Mouse (Mus musculus) large intestine, adult 2 months (tissue): ENCODE measurements around the gene Lims1. TPM values are rescaled to one million over a fixed set of nuclear protein-coding genes. Genes with fewer than 3 reads are reported as not detected.

Experiments
- DNase-seq: peaks from one replicate; pipeline ENCODE4 v3.0.0-alpha.2; 2012; ENCODE audit warnings: low read depth, low spot score
- WGBS: fragments of 180-500 bp; shearing (Covaris S2); methylation state at CpG from one replicate; pipeline ENCODE4 v1.1.7; 2018; 5-methylcytosine and 5-hydroxymethylcytosine counted together
- polyA plus RNA-seq: library from polyadenylated mRNA; depleted of rRNA; stranded (reverse); fragments of >200 nt; gene quantifications from 2 replicates; pipeline ENCODE4 v1.2.3, GENCODE M21; 2012

The Lims1 gene
- polyA plus RNA-seq, 1 experiment, result 8.1 TPM

DNA sequence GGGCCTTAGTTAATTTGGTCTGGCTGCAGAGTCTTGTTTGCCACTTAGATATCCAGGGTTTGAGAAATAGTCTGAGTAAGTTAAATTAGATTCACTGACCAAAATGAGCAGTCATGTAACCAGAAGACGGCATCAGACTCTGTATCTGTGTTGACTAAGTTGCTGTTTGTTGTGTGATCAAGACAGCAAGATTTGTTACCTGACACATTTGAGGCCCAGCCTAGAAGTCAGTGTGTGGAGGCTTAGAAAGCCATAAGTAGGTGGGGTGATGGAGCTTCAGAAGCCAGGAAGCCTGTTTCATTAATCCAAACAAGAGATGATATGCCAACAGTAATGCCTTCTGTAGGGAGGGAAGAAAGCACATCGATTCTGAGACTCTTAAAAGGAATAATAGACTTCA is 18.9 kb downstream of the Lims1 start:
- no peak for DNase-seq
- WGBS, result 54% methylated on average over 2 of the region's 2 CpGs

DNA sequence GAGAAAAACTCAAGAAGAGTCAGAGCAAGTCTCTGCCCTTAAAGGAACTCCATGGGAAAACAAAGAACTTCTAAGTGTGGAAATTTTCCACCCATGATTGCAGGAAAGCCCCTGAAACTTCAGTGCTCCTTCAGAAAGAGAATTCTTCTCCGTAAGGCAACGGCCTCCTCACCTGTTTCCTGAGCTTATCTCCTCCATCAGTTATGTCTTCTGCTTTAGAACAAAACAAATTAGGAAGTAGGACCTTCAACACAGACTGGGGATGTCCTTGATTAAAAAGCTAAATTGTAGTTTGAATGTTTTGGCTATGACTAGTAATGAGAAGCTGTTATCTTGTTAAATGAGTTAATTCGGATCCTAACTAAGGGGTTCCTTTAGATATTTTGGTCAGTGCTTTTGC is 20.3 kb downstream of the Lims1 start:
- DNase-seq, result no peak
- 89% methylated on average over 3 of the region's 3 CpGs for WGBS

DNA sequence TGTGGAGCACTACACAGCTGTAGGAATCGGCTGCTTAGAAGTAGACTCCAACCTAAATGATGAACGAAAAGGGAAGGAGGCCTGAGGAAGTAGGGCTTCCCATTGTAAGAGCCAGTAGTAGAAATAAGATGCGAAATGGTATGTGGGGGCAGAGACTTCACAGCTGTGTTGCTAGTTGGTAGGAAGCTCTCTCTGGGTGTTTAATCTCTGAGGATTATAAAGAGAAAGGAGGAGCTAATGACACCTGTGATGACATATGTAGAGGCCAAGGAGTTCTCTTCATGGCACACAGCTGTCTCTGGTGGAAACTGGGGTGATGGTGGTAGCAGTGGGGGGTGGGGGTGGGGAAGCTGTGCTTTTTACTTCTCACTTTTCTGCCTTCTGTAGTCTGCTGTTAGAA is 27.3 kb downstream of the Lims1 start:
- WGBS, result 76% methylated on average over 3 of the region's 3 CpGs
- no peak for DNase-seq

DNA sequence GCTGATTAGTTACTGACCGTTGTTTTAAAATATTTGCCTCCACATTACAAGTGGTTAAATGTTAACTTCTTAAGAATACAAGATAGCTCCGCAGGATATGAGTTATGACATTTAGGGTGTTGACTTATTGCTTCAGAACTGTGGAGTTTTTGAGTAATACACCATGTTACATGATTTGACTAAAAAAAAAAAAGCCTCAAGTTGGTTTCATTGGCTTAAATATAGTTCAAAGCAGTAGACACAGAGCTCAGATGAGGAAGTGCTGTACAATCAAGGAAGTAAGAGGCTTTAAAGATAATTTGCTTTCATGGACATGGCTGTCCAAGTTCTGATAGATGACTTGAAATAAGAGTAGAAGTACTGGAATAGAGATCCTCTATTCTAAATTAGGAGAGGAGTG is 28.4 kb downstream of the Lims1 start:
- DNase-seq, result no peak

DNA sequence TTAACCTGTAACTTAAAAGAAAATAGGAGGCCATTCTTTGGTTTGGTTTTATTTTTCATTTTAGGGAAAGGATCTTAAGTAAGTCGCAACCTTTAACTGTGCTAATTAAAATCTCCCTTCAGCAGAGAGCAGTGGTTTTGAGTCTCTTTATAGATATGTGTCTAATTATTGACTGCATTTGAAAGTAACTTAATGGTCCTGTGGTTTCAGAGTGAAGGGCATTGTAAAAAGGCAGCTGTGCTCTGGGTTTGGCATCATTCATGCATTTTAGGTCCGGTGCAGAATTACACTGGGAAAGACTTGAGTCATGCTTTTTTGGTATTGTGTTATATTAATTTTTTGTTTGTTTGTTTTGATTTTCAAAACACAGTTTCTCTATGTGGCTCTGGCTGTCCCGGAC is 29.1 kb downstream of the Lims1 start:
- 20% methylated on average over 3 of the region's 3 CpGs for WGBS
- DNase-seq, result no peak

More for the DNA sequence above, 28.4 kb downstream of the Lims1 start:
- 21% methylated on average over 2 of the region's 2 CpGs for WGBS

DNA sequence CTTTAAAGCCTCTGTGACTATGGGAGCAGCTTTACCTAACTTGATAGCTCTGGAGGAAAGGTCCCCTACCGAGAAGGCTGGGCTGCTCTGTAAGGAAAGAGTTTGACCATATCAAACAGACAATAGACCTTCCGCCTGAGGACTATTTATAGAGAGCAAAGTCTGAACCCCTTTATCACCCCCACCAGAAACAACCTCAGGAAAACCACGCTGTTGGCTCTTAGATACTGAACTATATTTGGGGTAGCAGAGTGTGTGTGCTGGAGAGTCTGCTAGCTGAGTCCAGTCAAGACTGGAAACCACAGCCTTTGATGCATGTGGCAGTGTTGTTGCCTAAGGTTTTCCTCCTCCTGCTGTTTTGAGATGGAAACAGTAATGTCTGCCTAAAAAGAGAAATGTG is 31.3 kb downstream of the Lims1 start:
- WGBS, result 11% methylated on average over 3 of the region's 3 CpGs
- DNase-seq, result no peak

DNA sequence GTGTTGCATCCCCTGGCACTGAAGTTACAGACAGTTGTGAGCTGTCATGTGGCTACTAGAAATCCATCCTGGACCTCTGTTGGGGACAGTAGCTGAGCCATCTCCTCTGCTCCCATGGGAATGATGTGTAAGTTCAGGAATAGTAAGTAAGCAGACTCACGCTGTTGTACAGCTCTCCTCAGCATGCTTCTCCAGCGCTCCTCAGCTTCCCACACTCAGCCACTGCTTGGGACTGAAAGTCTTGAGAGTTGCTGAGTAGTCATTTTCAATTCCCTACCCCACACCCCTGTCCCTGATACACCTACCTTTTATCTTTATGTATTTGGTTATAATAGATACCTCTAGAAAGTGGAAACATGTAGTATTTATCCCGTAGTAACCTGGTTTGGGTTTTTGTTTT is 33.2 kb downstream of the Lims1 start:
- WGBS, result 88% methylated on average over 3 of the region's 3 CpGs
- DNase-seq, result no peak

DNA sequence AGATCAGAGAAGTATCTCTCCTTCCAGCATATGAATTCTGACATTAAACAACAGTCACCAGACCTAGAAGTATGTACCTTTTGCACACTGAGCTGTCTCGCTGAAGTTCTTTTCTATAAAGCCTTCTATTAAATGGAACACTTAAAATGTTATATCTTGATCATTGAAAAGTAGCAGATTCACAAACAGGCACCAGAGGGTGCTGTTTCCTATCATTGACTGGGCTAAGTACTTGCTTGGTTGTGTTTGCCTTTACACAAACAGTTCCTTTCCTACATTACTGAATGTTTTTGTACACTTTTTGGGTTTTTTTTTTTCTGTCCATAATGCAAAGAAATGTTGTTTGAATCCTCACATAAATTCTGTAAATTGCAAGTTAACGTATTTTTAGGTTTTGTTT is 35.9 kb downstream of the Lims1 start:
- 46% methylated on average over 2 of the region's 2 CpGs for WGBS
- DNase-seq, result no peak

DNA sequence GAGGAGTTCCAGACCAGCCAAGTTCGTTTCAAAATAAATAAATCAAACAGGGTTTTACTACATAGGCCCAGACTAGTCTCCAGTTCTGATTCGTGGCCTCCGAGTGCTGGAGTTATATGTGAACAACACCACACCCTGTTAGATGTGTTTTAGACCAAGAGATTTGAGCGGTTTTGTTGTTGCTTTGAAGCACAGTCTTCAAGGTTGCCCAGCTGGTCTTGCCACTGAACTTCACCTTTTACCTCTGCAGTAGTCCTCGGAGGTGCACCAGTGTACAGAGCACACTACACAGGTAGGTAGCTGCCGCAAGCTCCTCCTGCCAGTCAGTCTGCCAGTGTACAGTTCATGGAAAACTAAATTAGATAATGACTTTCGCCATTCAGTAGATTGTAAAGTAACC is 36.7 kb downstream of the Lims1 start:
- DNase-seq, result no peak
- WGBS, result 25% methylated on average over 7 of the region's 7 CpGs

DNA sequence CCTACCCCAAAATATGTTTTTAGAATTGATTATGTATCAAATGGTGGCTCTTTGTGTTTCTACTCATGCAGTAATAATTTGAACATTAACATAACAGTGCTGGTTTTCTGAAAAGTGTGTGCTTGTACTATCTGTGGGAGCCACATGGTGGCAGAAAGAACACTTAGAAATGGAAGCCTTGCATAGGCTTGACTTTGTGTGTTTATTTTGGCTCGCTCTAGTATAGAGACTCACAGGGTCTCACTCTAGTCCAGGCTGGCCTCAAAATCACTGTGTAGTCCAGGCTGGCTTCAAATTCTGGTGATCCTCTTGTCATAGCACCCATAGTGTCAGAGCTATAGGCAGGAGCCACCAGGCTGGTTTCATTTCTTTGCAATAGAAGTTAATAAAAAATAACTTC is 39.5 kb downstream of the Lims1 start:
- WGBS, result 15% methylated on average over 1 of the region's 1 CpGs
- no peak for DNase-seq

DNA sequence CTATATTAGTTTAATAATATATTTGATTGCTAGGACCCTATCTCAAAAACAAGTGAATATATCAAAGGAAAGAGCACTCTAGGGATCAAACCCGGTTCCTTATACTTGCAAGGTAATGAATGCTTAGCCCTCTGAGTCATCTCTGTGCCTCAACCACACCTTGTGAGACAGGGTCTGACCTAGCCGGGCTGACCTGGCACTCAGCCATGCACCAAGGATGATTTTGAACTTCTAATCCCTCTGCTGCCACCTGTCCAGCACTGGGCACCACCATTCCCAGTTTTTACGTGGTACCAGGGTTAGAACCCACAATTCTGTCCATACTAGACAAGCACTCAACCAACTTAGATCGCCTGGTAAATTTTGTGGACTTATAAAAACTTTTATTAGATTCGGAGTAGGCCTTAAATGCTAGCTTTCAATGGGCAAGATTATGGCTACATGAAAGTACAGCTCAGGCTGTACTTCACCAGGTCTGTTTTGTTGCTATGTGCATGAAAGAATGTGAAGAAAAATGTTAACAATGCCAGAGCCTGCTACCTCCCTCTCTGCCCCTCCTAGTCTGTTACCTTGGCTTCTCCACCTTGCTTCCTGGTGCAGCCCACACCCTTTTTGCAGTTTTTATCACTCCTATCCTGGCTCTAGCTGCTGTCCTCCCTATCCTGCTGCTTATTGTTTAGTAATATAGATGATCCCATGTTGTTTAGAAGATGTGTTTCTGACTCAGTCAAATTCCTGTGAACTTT is 41.7 kb downstream of the Lims1 start:
- WGBS, result 27% methylated on average over 5 of the region's 5 CpGs
- DNase-seq, result no peak

DNA sequence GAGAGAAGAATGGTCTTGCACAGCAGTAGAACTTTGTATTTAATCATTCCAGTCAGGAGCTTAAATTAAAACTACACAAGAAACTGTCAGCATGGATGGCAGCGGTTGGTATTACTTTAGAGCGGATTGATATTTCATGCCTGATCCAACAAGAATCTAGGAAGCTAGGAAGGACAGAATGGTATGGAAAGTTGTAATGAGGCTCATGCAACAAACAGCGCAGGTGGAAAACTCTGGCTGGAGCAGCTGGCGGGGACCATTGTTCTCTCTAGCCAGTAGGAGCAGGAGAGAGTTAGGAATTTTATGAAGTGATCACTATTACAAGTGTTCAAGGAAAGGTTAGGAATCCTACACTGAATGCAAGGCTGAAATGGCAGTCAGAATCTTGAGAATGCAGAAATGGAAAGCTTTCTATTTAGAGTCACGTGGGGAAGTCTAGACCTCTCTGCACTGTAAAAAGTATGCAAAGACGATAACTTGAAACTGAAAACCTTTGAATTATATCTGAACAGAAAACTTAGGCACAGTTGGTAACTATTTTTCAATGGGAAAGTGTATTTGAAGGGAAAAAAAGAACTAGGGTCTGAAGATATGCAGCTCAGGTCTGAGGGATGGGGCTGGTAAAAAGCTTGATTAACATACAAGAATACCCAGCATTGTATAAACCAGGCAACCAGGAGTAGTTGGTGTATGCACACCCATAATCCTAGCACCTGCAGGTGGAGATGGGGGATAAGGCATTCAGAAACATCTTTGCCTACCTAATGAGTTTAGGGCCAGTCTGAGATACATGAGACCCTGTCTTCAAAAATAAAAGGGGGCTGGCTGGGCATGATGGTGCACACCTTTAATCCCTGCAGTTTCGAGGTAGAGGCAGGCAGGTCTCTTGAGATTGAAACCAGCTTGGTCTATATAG is 45.8 kb downstream of the Lims1 start:
- WGBS, result 79% methylated on average over 7 of the region's 7 CpGs
- DNase-seq, result no peak

DNA sequence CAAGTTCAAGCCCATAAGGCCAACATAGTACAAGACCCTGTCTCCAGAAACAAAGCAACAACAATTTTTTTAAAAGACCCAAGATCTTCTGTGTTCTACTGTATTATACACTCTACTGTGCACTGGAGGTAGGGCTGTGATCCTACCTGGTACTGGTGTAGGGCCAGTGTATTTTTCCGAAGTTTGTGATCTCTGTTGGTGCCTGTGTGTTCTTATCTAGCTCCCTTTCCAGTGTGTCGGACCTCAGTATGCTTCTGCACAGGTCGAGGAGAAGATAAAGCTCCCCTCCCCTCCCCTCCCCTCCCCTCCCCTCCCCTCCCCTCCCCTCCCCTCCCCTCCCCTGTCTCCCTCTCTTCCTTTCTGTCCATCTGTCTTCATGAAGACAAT is 46.4 kb downstream of the Lims1 start:
- 35% methylated on average over 3 of the region's 3 CpGs for WGBS
- DNase-seq, result no peak

DNA sequence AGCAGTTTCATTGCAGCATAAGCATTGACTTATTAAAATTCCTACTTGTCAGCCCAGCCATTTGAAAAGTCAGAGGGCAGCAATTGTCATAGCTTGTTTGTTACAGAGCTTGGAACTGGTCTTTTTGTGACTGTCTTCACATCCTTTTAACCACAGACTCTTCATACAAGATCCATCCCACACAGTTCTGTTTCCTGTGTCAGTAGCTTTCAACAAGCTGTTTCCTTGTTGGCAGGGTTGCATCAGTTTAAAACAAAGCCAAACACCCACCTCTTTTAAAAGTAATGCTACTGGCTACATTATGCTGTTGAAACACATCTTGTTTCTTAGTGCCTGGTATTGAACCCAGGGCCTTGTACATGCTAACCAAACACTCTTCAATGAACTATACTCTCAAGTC is 46.9 kb downstream of the Lims1 start:
- DNase-seq, result no peak

DNA sequence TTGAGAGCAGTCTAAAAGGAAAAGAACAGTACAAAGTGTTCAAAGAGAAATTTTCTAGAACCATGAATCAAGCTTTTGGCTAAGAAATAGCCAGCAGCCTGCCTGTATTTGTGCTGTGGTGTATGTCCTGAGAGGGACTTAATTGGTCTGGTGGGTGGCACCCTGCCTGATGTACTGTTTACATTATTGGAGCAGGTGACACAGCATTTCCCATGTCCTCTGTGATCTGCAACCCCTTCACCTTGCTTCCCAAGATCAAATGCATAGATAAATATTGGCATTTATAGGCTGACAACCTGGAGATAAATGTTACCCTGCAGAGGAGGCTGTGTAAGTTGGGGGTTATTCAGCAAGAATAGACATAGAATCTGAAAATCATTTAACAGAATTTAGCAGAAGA is 47.3 kb downstream of the Lims1 start:
- DNase-seq, result no peak

DNA sequence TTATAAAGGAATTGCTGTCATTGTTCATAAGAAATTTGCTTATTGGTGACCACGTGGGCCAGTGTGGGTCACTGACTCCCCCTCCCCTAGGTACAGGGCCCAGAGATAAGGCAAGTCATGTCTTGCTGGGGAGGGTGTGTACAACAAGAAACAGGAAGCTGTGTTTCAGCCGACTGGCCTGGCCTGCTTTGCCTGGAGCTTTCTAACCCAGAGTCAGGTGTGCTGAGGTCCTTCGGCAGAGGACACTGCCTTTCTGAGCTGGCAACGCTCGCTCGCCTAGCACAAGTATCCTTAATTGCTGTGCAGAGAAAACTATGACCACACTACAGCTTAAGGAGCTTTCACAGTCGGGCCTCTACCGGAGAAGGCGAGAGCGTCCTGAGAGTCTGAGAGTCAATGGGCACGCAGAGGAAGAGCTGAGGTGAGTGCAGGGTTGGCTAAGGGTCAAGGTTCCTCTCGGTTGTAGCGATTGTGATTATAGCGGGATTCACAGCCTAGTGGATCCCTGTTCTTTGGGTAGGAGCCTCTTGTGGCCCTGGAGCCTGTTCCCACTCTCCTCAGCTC is 48.1 kb downstream of the Lims1 start:
- no peak for DNase-seq
- WGBS, result 17% methylated on average over 14 of the region's 14 CpGs

DNA sequence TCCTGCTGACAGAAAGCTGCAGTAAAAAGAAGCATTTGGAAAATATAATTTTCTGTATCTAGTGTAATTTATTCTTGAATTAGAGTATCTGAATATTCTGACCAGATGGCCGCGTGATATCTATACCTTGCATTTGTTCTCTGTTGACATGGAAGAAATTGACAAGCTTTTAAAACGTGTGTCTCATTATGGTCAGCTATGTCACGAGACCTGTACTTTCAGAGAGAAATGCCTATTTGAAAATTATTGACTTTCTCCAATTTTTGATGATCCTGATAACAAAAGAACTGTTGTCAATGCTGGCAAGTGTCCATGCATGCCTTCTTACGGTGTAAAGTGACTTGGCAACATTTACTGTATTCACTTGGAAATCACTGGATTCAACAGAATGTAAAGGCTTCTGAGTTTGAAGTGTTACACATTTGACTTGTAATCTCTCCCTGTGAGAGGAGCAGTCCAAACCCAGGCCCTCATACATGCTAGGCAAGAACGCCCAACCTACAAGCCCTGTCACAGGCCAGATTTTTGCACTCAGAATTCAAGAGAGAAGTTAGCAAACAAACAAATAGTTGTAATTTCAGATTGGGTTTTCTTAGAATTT is 49.3 kb downstream of the Lims1 start:
- no peak for DNase-seq
- WGBS, result 55% methylated on average over 6 of the region's 6 CpGs

DNA sequence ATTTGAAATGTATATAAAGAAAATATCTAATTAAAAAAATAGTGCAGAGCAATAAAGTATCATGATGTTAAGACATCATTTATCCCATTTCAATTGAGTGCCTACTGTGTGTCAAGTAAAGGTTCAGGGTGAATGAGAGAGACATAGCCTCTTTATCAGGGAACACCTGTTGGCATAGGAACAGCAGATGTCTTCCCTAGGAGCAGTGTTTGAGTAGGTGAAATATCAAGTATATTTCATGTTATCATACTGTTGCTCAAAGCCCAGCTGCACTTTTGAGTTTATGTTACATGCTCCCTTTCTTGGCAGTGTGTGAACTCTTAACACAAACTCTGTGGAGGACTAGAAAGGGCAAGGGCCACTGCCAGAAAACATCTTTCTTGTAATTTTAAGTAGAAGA is 50.6 kb downstream of the Lims1 start:
- no peak for DNase-seq

DNA sequence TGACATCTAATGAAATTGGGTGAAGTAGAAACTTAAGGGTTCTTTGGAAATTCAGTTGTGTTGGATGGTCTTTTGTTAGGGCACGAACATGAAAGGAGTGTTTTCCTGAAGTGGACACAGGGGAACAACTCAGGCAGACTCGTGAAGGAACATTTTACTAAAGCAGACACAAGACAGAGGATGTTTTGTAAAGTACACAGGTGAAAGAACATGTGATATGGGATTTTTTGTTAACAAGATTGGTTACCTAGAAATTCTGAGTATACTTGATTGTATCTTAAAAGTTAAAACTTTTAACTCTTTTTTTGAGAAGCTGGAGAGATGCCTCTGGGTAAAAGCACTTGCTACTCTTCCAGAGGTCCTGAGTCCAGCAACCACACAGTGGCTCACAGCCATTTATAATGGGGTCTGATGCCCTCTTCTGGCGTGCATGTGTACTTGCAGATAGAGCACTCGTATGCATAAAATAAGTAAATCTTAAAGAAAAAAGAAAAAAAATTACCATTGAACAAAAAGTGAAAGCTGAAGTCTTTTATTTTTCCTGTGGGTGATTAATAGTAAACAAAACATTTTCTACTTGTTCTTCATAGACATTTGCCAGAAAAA is 54.4 kb downstream of the Lims1 start:
- DNase-seq, result no peak
- WGBS, result 30% methylated on average over 4 of the region's 4 CpGs

DNA sequence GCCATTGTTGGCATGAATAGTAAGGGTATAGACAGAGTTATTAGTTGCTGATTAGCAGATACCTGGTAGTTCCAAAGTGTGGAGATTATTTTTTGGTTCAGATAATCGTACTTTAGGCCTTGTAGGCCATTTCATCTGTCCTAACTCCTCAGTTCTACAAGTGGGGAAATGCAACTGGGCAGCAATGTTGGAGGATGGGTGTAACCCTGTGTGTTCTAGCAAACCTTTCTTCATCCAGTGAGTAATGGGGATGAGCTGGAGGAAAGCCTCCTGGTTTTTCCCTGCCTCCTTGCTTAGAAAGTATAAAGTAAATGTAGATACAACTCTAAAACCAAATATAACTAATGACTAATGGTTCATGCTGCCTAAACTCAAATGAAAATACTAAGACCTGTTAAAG is 55.1 kb downstream of the Lims1 start:
- no peak for DNase-seq
- 60% methylated on average over 1 of the region's 1 CpGs for WGBS
